Mouse (Mus musculus) heart, postnatal 0 days (tissue): Measurements from ENCODE around the gene Bloc1s3.

Experiments used
- CTCF ChIP-seq: IDR thresholded peaks from 2 replicates; pipeline ENCODE4 v1.5.1; 2016; ENCODE audit warnings: antibody characterized with exemption, control low read depth, low read depth
- EP300 ChIP-seq: IDR thresholded peaks from 2 replicates; pipeline ENCODE4 v1.6.1; 2016; ENCODE audit warnings: antibody characterized with exemption, low read depth

- TF ChIP-seq CTCF (no peak), EP300 (no peak)
Measured at GRCm38 (mm10) chr7:19547344-19547969, 39.3 kb upstream of the Bloc1s3 start.
